ENCODE assay signal across 13 mouse cellular contexts in genomic region chr19:25924385-25924769, GRCm38 (mm10).
DNase-seq lines count a peak whose midpoint lies in the region; ATAC-seq lines count a peak whose summit lies in the region.
"Had no signal": no experiment of that assay in that cellular context is flagged by ENCODE, and none has a peak within 500 bp of the region (broad histone marks: within the 10 kb centered on the region; RNA-seq: fewer than 3 reads in every experiment).

No protein-coding gene starts in this region.

- no peak overlapping the region for H3K9ac ChIP-seq in embryonic facial prominence, embryonic 14.5 days (ENCODE audit: low read depth, low read length)
- no peak overlapping the region for H3K9ac ChIP-seq in limb, embryonic 13.5 days
- H3K9ac ChIP-seq: forebrain, embryonic 13.5 days; midbrain, embryonic 13.5 days had no signal

- no peak overlapping the region for H3K4me2 ChIP-seq in embryonic facial prominence, embryonic 14.5 days (ENCODE audit: low read depth, low read length)
- H3K4me2 ChIP-seq in limb, embryonic 13.5 days (replicated peaks), result no peak overlapping the region; the same call in 1 of the 2 replicates
- H3K4me2 ChIP-seq: forebrain, embryonic 13.5 days; liver, embryonic 11.5 days; midbrain, embryonic 13.5 days had no signal

- DNase-seq in lung, adult 18-20 months, result peak; percentile 2 to 5
- no peak for DNase-seq in lung, postnatal 25 days (ENCODE audit: low spot score)
- peak; percentile 12 for DNase-seq in embryo, embryonic 10.5 days (ENCODE audit: low spot score)
- DNase-seq in embryonic facial prominence, embryonic 14.5 days (ENCODE audit: low spot score), result peak; percentile 82
- DNase-seq in ovary, postnatal 36 days (ENCODE audit: low spot score), result no peak
- no peak for DNase-seq in spleen, adult 18-20 months
- DNase-seq: adrenal gland, postnatal 14 days; kidney, adult 18-20 months; thymus, postnatal 4 days had no signal

- no peaks in the 10 kb centered on the region for H3K36me3 ChIP-seq in embryonic facial prominence, embryonic 14.5 days (ENCODE audit: control insufficient read depth, insufficient read depth, low read length)
- no peaks in the 10 kb centered on the region for H3K36me3 ChIP-seq in limb, embryonic 13.5 days
- H3K36me3 ChIP-seq: midbrain, embryonic 13.5 days had no signal

- peaks cover 18% of the 10 kb centered on the region; the same call in 1 of the 2 replicates for H3K4me1 ChIP-seq in embryonic facial prominence, embryonic 14.5 days (ENCODE audit: control insufficient read depth, insufficient read depth, low read length)
- H3K4me1 ChIP-seq in limb, embryonic 13.5 days, result peaks cover 34% of the 10 kb centered on the region
- H3K4me1 ChIP-seq: forebrain, embryonic 13.5 days had no signal

- no peaks in the 10 kb centered on the region for H3K9me3 ChIP-seq in embryonic facial prominence, embryonic 14.5 days (ENCODE audit: control insufficient read depth, low read length)
- H3K9me3 ChIP-seq in limb, embryonic 13.5 days, result no peaks in the 10 kb centered on the region
- H3K9me3 ChIP-seq: forebrain, embryonic 13.5 days; midbrain, embryonic 13.5 days had no signal

- 0 out of 2 replicates have a peak overlapping the region, but pooled peaks have one; percentile 29 for H3K27ac ChIP-seq in embryonic facial prominence, embryonic 14.5 days (replicated peaks; ENCODE audit: low read depth, low read length)
- H3K27ac ChIP-seq in limb, embryonic 13.5 days, result peak overlapping the region; percentile 49; the same call in 1 of the 2 replicates
- H3K27ac ChIP-seq: forebrain, embryonic 13.5 days; midbrain, embryonic 13.5 days had no signal

- 20% methylated on average over 5 of the region's 5 CpGs for WGBS in embryonic facial prominence, embryonic 14.5 days
- WGBS in limb, embryonic 13.5 days, result 32% methylated on average over 5 of the region's 5 CpGs

- H3K4me3 ChIP-seq in embryonic facial prominence, embryonic 14.5 days (ENCODE audit: low read depth, low read length), result no peak overlapping the region
- no peak overlapping the region for H3K4me3 ChIP-seq in limb, embryonic 13.5 days
- H3K4me3 ChIP-seq: forebrain, embryonic 13.5 days; midbrain, embryonic 13.5 days had no signal

- ATAC-seq in embryonic facial prominence, embryonic 14.5 days (ENCODE audit: low read depth), result peak; percentile 73
- ATAC-seq in limb, embryonic 13.5 days (ENCODE audit: low FRiP score, low read depth), result 0 out of 2 replicates have a peak, but pooled peaks have one; percentile 40
- ATAC-seq: forebrain, embryonic 13.5 days had no signal

- H3K27me3 ChIP-seq in embryonic facial prominence, embryonic 14.5 days (replicated peaks; ENCODE audit: control insufficient read depth, insufficient read depth, low read length), result no peaks in the 10 kb centered on the region
- H3K27me3 ChIP-seq in limb, embryonic 13.5 days, result no peaks in the 10 kb centered on the region
- H3K27me3 ChIP-seq: forebrain, embryonic 13.5 days had no signal

Comparison
In these comparisons a context has a peak if more than half of its experiments do, and no peak if none do; other contexts are left out.
1. DNase-seq: peak in lung, adult 18-20 months (2 of 2), embryo, embryonic 10.5 days (single experiment) and embryonic facial prominence, embryonic 14.5 days (single experiment); none in lung, postnatal 25 days (single experiment), ovary, postnatal 36 days (single experiment) and spleen, adult 18-20 months (0 of 2).